Mouse (Mus musculus): ENCODE results near the gene Ppm1j. TPM values are rescaled to one million over a fixed set of nuclear protein-coding genes. Genes with fewer than 3 reads are reported as not detected.

Ppm1j gene
- polyA plus RNA-seq (2015; fragmentation: Nextera tagmentation; extraction: Ambion mirVana) = 15.8 and 17.7 TPM in 2 replicates

GRCm38 (mm10) chr3:104780561-104781420 is at the start of gene Ppm1j:
Gene Ppm1j (plus strand): TSS chr3:104781056.

GRCm38 (mm10) chr3:104781471-104781903 is 631 bp downstream of the Ppm1j start, which contains the start of gene Fam19a3:
Gene Fam19a3 (minus strand): TSS chr3:104781840.

GRCm38 (mm10) chr3:104788075-104788474 is 7.2 kb downstream of the Ppm1j start, which contains the start of gene Rhoc:
Gene Rhoc (plus strand): TSS chr3:104788375.

GRCm38 (mm10) chr3:104817991-104818748 is 37.3 kb downstream of the Ppm1j start, which contains the start of gene Mov10:
Gene Mov10 (minus strand): TSS chr3:104818563.

Other genes starting within 250 kb of the Ppm1j start
- 19.4 and 19.6 TPM in 2 replicates for gene Slc16a1, start 142.4 kb upstream of the Ppm1j start, polyA plus RNA-seq (2015; fragmentation: Nextera tagmentation; extraction: Ambion mirVana)
- 0.37 and 0.64 TPM in 2 replicates for gene Fam19a3, start 784 bp downstream of the Ppm1j start, polyA plus RNA-seq (2015; fragmentation: Nextera tagmentation; extraction: Ambion mirVana)
- gene Rhoc, start 7.3 kb downstream of the Ppm1j start, polyA plus RNA-seq (2015; fragmentation: Nextera tagmentation; extraction: Ambion mirVana) = 95.0 and 126 TPM in 2 replicates
- 13.4 and 14.5 TPM in 2 replicates for gene Mov10, start 37.5 kb downstream of the Ppm1j start, polyA plus RNA-seq (2015; fragmentation: Nextera tagmentation; extraction: Ambion mirVana)
- gene St7l, start 82.9 kb downstream of the Ppm1j start, polyA plus RNA-seq (2015; fragmentation: Nextera tagmentation; extraction: Ambion mirVana) = 22.9 and 24.4 TPM in 2 replicates
- 63.0 and 68.2 TPM in 2 replicates for gene Capza1, start 83.4 kb downstream of the Ppm1j start, polyA plus RNA-seq (2015; fragmentation: Nextera tagmentation; extraction: Ambion mirVana)
- 0.49 and 0.55 TPM in 2 replicates for gene Wnt2b, start 180.9 kb downstream of the Ppm1j start, polyA plus RNA-seq (2015; fragmentation: Nextera tagmentation; extraction: Ambion mirVana)